Mouse (Mus musculus) forebrain, embryonic 12.5 days (tissue): ENCODE results near the gene Megf6. TPM values are rescaled to one million over a fixed set of nuclear protein-coding genes. Genes with fewer than 3 reads are reported as not detected.
A peak's percentile ranks its signal among the peaks of the same experiment; 100 is the strongest.

Experiments used
- ATAC-seq: fragments of 200-750 bp; cut with Nextera tagmentation; 2 replicates; pipeline ENCODE4 v1.8.0; 2017; ENCODE audit warnings: moderate TSS enrichment; ENCODE audit not compliant: low FRiP score
- H3K27ac ChIP-seq: fragments of 300-500 bp; sonication (generic); 2 replicates; pipeline ENCODE4 v1.5.1; 2016; ENCODE audit warnings: mild to moderate bottlenecking
- H3K27me3 ChIP-seq: fragments of 300-500 bp; sonication (generic); 2 replicates; pipeline ENCODE4 v1.6.1; 2016; ENCODE audit warnings: mild to moderate bottlenecking
- H3K36me3 ChIP-seq: fragments of 300-500 bp; sonication (generic); replicated peaks from 2 replicates; pipeline ENCODE4 v1.6.1; 2016; ENCODE audit warnings: mild to moderate bottlenecking
- H3K4me1 ChIP-seq: fragments of 300-500 bp; sonication (generic); 2 replicates; pipeline ENCODE4 v1.6.1; 2016
- H3K4me2 ChIP-seq: fragments of 300-500 bp; sonication (generic); 2 replicates; pipeline ENCODE4 v1.6.1; 2016; ENCODE audit warnings: mild to moderate bottlenecking, moderate library complexity
- H3K4me3 ChIP-seq: fragments of 300-500 bp; sonication (generic); replicated peaks from 2 replicates; pipeline ENCODE4 v1.5.1; 2016; ENCODE audit warnings: mild to moderate bottlenecking
- H3K9ac ChIP-seq: fragments of 300-500 bp; sonication (generic); 2 replicates; pipeline ENCODE4 v1.6.1; 2016; ENCODE audit warnings: mild to moderate bottlenecking
- H3K9me3 ChIP-seq: fragments of 300-500 bp; sonication (generic); 2 replicates; pipeline ENCODE4 v1.6.1; 2016
- WGBS: fragments of 180-500 bp; shearing (Covaris S2); methylation state at CpG from one replicate; pipeline ENCODE4 v1.1.7; 2016; 5-methylcytosine and 5-hydroxymethylcytosine counted together
- polyA plus RNA-seq: library from polyadenylated mRNA; unstranded; fragments of >200 nt; fragmentation: Nextera tagmentation; extraction: Ambion mirVana; gene quantifications from 2 replicates; pipeline ENCODE4 v1.2.1, GENCODE M21; 2016

Gene Megf6
- polyA plus RNA-seq, 1 experiment from 2014 or later: 21.7 TPM

GRCm38 (mm10) chr4:154141009-154141867, 29.3 kb upstream of the Megf6 start:
- no peak for ATAC-seq
- Histone ChIP-seq H3K9ac (no peak overlapping the region), H3K4me3 (peak overlapping the region; percentile 83), H3K4me1 (peaks cover 38% of the 10 kb centered on the region), H3K27me3 (peaks cover 56% of the 10 kb centered on the region), H3K4me2 (peak overlapping the region; percentile 91), H3K9me3 (no peaks in the 10 kb centered on the region), H3K27ac (no peak overlapping the region), H3K36me3 (peaks cover 6% of the 10 kb centered on the region)
- WGBS: 2% methylated on average over 42 of the region's 42 CpGs

- Histone ChIP-seq H3K36me3 (peaks cover 18% of the 10 kb centered on the region), H3K4me1 (peaks cover 38% of the 10 kb centered on the region), H3K27me3 (peaks cover 44% of the 10 kb centered on the region), H3K9me3 (no peaks in the 10 kb centered on the region), H3K27ac (peak within 1 kb of the TSS; percentile 77; the same call in 1 of the 2 replicates), H3K4me3 (peak within 1 kb of the TSS; percentile 83), H3K9ac (peak within 1 kb of the TSS; percentile 79), H3K4me2 (peak within 1 kb of the TSS; percentile 86)
- WGBS: 2% methylated on average over 49 of the region's 49 CpGs
- ATAC-seq: peak; percentile 95
These were observed 28.1 kb upstream of the Megf6 start, which contains the start of gene Wrap73 for GRCm38 (mm10) chr4:154142211-154143040. Gene Wrap73 (plus strand): TSS chr4:154142372.

- no peak overlapping the region for H3K27ac ChIP-seq
- H3K27me3 ChIP-seq: peaks cover 21% of the 10 kb centered on the region
- ATAC-seq: no peak
- H3K9ac ChIP-seq: no peak overlapping the region
- H3K4me1 ChIP-seq: peaks cover 33% of the 10 kb centered on the region
- H3K4me2 ChIP-seq: no peak overlapping the region
- 83% methylated on average over 3 of the region's 3 CpGs for WGBS
- no peaks in the 10 kb centered on the region for H3K9me3 ChIP-seq
- H3K4me3 ChIP-seq: no peak overlapping the region
- peaks cover 38% of the 10 kb centered on the region for H3K36me3 ChIP-seq
These were observed 25.8 kb upstream of the Megf6 start for GRCm38 (mm10) chr4:154144712-154145111.

- Histone ChIP-seq H3K9ac (no peak overlapping the region), H3K27me3 (peaks cover 5% of the 10 kb centered on the region), H3K27ac (no peak overlapping the region), H3K4me1 (peaks cover 17% of the 10 kb centered on the region), H3K36me3 (peaks cover 53% of the 10 kb centered on the region), H3K9me3 (no peaks in the 10 kb centered on the region), H3K4me2 (no peak overlapping the region), H3K4me3 (no peak overlapping the region)
- ATAC-seq: no peak
- 87% methylated on average over 10 of the region's 10 CpGs for WGBS
These were observed 24.2 kb upstream of the Megf6 start for GRCm38 (mm10) chr4:154146342-154146741.

- WGBS: 63% methylated on average over 11 of the region's 11 CpGs
- no peak for ATAC-seq
These were observed 16.4 kb upstream of the Megf6 start for GRCm38 (mm10) chr4:154154104-154154503.

GRCm38 (mm10) chr4:154156050-154156449, 14.5 kb upstream of the Megf6 start:
- 84% methylated on average over 7 of the region's 7 CpGs for WGBS
- H3K4me3 ChIP-seq: no peak overlapping the region
- H3K27me3 ChIP-seq: no peaks in the 10 kb centered on the region
- ATAC-seq: no peak
- peaks cover 20% of the 10 kb centered on the region for H3K4me1 ChIP-seq
- peaks cover 68% of the 10 kb centered on the region for H3K36me3 ChIP-seq
- H3K9me3 ChIP-seq: no peaks in the 10 kb centered on the region
- H3K9ac ChIP-seq: no peak overlapping the region
- H3K4me2 ChIP-seq: no peak overlapping the region
- H3K27ac ChIP-seq: no peak overlapping the region

More at GRCm38 (mm10) chr4:154154104-154154503, 16.4 kb upstream of the Megf6 start:
- no peak overlapping the region for H3K9ac ChIP-seq
- no peak overlapping the region for H3K4me2 ChIP-seq
- H3K27ac ChIP-seq: no peak overlapping the region
- peaks cover 87% of the 10 kb centered on the region for H3K36me3 ChIP-seq
- peaks cover 9% of the 10 kb centered on the region; the same call in 1 of the 2 replicates for H3K4me1 ChIP-seq
- H3K4me3 ChIP-seq: no peak overlapping the region
- H3K9me3 ChIP-seq: no peaks in the 10 kb centered on the region
- no peaks in the 10 kb centered on the region for H3K27me3 ChIP-seq

- no peaks in the 10 kb centered on the region for H3K9me3 ChIP-seq
- no peaks in the 10 kb centered on the region for H3K27me3 ChIP-seq
- peaks cover 27% of the 10 kb centered on the region for H3K4me1 ChIP-seq
- peaks cover 50% of the 10 kb centered on the region for H3K36me3 ChIP-seq
- H3K9ac ChIP-seq: no peak overlapping the region
- H3K27ac ChIP-seq: no peak overlapping the region
- H3K4me3 ChIP-seq: no peak overlapping the region
- H3K4me2 ChIP-seq: no peak overlapping the region
- no peak for ATAC-seq
- WGBS: 90% methylated on average over 14 of the region's 14 CpGs
These were observed 12.4 kb upstream of the Megf6 start for GRCm38 (mm10) chr4:154157970-154158662.

- Histone ChIP-seq H3K27me3 (no peaks in the 10 kb centered on the region), H3K4me1 (peaks cover 27% of the 10 kb centered on the region), H3K9ac (no peak overlapping the region), H3K4me2 (peak overlapping the region; percentile 90; the same call in 1 of the 2 replicates), H3K4me3 (no peak overlapping the region), H3K9me3 (no peaks in the 10 kb centered on the region), H3K36me3 (peaks cover 45% of the 10 kb centered on the region), H3K27ac (no peak overlapping the region)
- WGBS: 13% methylated on average over 6 of the region's 6 CpGs
- no peak; the same call in 1 of the 2 replicates for ATAC-seq
These were observed 11.5 kb upstream of the Megf6 start for GRCm38 (mm10) chr4:154159002-154159401.

- peak overlapping the region; percentile 90 for H3K4me2 ChIP-seq
- H3K27me3 ChIP-seq: no peaks in the 10 kb centered on the region
- peaks cover 25% of the 10 kb centered on the region for H3K4me1 ChIP-seq
- peak; percentile 59; the same call in 1 of the 2 replicates for ATAC-seq
- peaks cover 38% of the 10 kb centered on the region for H3K36me3 ChIP-seq
- peak overlapping the region; percentile 74 for H3K27ac ChIP-seq
- peak overlapping the region; percentile 94 for H3K4me3 ChIP-seq
- H3K9me3 ChIP-seq: no peaks in the 10 kb centered on the region
- peak overlapping the region; percentile 81 for H3K9ac ChIP-seq
- whole genome bisulfite sequencing: 3% methylated on average over 47 of the region's 47 CpGs
These were observed 10.5 kb upstream of the Megf6 start for GRCm38 (mm10) chr4:154159961-154160537.

GRCm38 (mm10) chr4:154160538-154161390, 9.8 kb upstream of the Megf6 start, which contains the start of gene Tprgl:
Gene Tprgl (minus strand): TSS chr4:154160666.
- Histone ChIP-seq H3K4me1 (peaks cover 21% of the 10 kb centered on the region), H3K9ac (peak within 1 kb of the TSS; percentile 81), H3K4me2 (peak within 1 kb of the TSS; percentile 95), H3K36me3 (peaks cover 31% of the 10 kb centered on the region), H3K9me3 (no peaks in the 10 kb centered on the region), H3K27me3 (no peaks in the 10 kb centered on the region), H3K27ac (peak within 1 kb of the TSS; percentile 74), H3K4me3 (peak within 1 kb of the TSS; percentile 94)
- under 1% methylated on average over 75 of the region's 75 CpGs for WGBS
- peak; percentile 97 for ATAC-seq

GRCm38 (mm10) chr4:154163296-154163695, 7.2 kb upstream of the Megf6 start:
- Histone ChIP-seq H3K36me3 (peaks cover 5% of the 10 kb centered on the region), H3K9me3 (no peaks in the 10 kb centered on the region), H3K4me1 (peaks cover 21% of the 10 kb centered on the region), H3K4me3 (no peak overlapping the region), H3K27ac (no peak overlapping the region), H3K27me3 (peaks cover under 1% of the 10 kb centered on the region; the same call in 1 of the 2 replicates), H3K9ac (no peak overlapping the region), H3K4me2 (no peak overlapping the region)
- 14% methylated on average over 7 of the region's 7 CpGs for WGBS
- no peak for ATAC-seq
